Mouse (Mus musculus) stomach, postnatal 0 days (tissue): ENCODE data around the gene Plekha7. TPM values are rescaled to one million over a fixed set of nuclear protein-coding genes. Genes with fewer than 3 reads are reported as not detected.

Experiments used
- ATAC-seq: fragments of 200-750 bp; cut with Nextera tagmentation; 2 replicates; pipeline ENCODE4 v1.8.0; 2017; ENCODE audit not compliant: low FRiP score, low TSS enrichment
- DNase-seq: peaks from one replicate; pipeline ENCODE4 v3.0.0-alpha.2; 2016; ENCODE audit warnings: low spot score
- H3K27ac ChIP-seq: fragments of 300-500 bp; sonication (generic); replicated peaks from 2 replicates; pipeline ENCODE4 v1.5.1; 2014; ENCODE audit warnings: mild to moderate bottlenecking, control low read depth
- H3K27me3 ChIP-seq: fragments of 300-500 bp; sonication (generic); 2 replicates; pipeline ENCODE4 v1.6.1; 2014; ENCODE audit warnings: low read length; ENCODE audit not compliant: control insufficient read depth, insufficient read depth
- H3K36me3 ChIP-seq: fragments of 300-500 bp; sonication (generic); 2 replicates; pipeline ENCODE4 v1.6.1; 2014; ENCODE audit warnings: low read length, mixed read lengths; ENCODE audit not compliant: control insufficient read depth, insufficient read depth
- H3K4me1 ChIP-seq: fragments of 300-500 bp; sonication (generic); replicated peaks from 2 replicates; pipeline ENCODE4 v1.6.1; 2014; ENCODE audit warnings: antibody characterized with exemption; ENCODE audit not compliant: control insufficient read depth, insufficient read depth
- H3K4me2 ChIP-seq: fragments of 300-500 bp; sonication (generic); replicated peaks from 2 replicates; pipeline ENCODE4 v1.6.1; 2014; ENCODE audit warnings: low read depth, mild to moderate bottlenecking, control low read depth, moderate library complexity
- H3K4me3 ChIP-seq: fragments of 300-500 bp; sonication (generic); 2 replicates; pipeline ENCODE4 v1.5.1; 2014; ENCODE audit warnings: low read depth, low read length, control low read depth
- H3K9ac ChIP-seq: fragments of 300-500 bp; sonication (generic); 2 replicates; pipeline ENCODE4 v1.6.1; 2014; ENCODE audit warnings: mild to moderate bottlenecking, low read length, control low read depth, mixed read lengths
- H3K9me3 ChIP-seq: fragments of 300-500 bp; sonication (generic); 2 replicates; pipeline ENCODE4 v1.6.1; 2016; ENCODE audit warnings: low read length; ENCODE audit not compliant: control insufficient read depth
- CTCF ChIP-seq: IDR thresholded peaks from 2 replicates; pipeline ENCODE4 v1.5.1; 2016; ENCODE audit warnings: antibody characterized with exemption, low read depth, mild to moderate bottlenecking, moderate library complexity
- EP300 ChIP-seq: optimal IDR thresholded peaks from 2 replicates; pipeline ENCODE3; 2016; ENCODE audit warnings: antibody characterized with exemption
- WGBS: fragments of 180-500 bp; shearing (Covaris S2); extraction: QIAGEN DNeasy Blood & Tissue Kit; methylation state at CpG from one replicate; pipeline ENCODE4 v1.1.7; 2014; 5-methylcytosine and 5-hydroxymethylcytosine counted together
- polyA plus RNA-seq: library from polyadenylated mRNA; unstranded; fragments of >200 nt; fragmentation: Nextera tagmentation; extraction: Ambion mirVana; gene quantifications from 2 replicates; pipeline ENCODE4 v1.2.1, GENCODE M21; 2015

Plekha7 gene
- polyA plus RNA-seq, 1 experiment from 2014 or later, result 10.1 TPM

- H3K36me3 ChIP-seq, result no peaks in the 10 kb centered on the region
- H3K9ac ChIP-seq, result no peak overlapping the region
- no peak for TF ChIP-seq EP300
- TF ChIP-seq CTCF, result no peak
- H3K4me1 ChIP-seq, result no peaks in the 10 kb centered on the region
- no peak overlapping the region for H3K4me2 ChIP-seq
- DNase-seq, result no peak
- no peak overlapping the region for H3K4me3 ChIP-seq
- no peaks in the 10 kb centered on the region for H3K27me3 ChIP-seq
- WGBS, result 73% methylated on average over 6 of the region's 6 CpGs
- H3K9me3 ChIP-seq, result no peaks in the 10 kb centered on the region
- H3K27ac ChIP-seq, result no peak overlapping the region
- ATAC-seq, result no peak
These were observed 81.9 kb downstream of the Plekha7 start for GRCm38 (mm10) chr7:116226316-116226715.

DNA sequence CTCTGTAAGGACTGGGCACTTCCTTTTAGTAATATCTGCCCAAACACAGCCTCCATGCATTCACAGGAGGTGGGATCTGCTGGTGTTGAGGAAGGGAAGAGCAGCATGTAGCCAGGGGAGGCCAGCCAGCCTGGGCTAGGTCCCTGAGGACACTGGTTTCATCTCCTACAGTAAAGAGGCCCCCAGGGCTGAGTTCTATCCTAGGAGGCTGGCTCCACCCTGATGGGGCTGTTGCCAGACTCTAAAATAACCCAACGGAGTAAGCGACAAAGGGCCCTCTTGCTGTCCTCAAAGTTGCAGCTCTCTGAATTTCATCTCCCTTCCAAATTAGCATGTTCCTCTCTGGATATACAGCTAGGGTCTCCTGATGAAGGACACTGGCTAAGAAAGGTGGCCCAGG is 83.6 kb downstream of the Plekha7 start:
- no peaks in the 10 kb centered on the region for H3K4me1 ChIP-seq
- 43% methylated on average over 2 of the region's 2 CpGs for WGBS
- ATAC-seq (no peak), DNase-seq (no peak)
- no peak overlapping the region for H3K27ac ChIP-seq
- H3K9ac ChIP-seq, result no peak overlapping the region
- no peaks in the 10 kb centered on the region for H3K36me3 ChIP-seq
- no peak overlapping the region for H3K4me3 ChIP-seq
- H3K9me3 ChIP-seq, result no peaks in the 10 kb centered on the region
- H3K4me2 ChIP-seq, result no peak overlapping the region
- H3K27me3 ChIP-seq, result no peaks in the 10 kb centered on the region
- TF ChIP-seq EP300 (no peak), CTCF (no peak)

GRCm38 (mm10) chr7:116223010-116223783 is 85.0 kb downstream of the Plekha7 start:
- no peak for TF ChIP-seq CTCF
- TF ChIP-seq EP300, result no peak
- Histone ChIP-seq H3K9me3 (no peaks in the 10 kb centered on the region), H3K4me1 (no peaks in the 10 kb centered on the region), H3K4me2 (no peak overlapping the region), H3K4me3 (no peak overlapping the region), H3K27ac (0 out of 2 replicates have a peak overlapping the region, but pooled peaks have one; percentile 4), H3K36me3 (no peaks in the 10 kb centered on the region), H3K9ac (no peak overlapping the region), H3K27me3 (no peaks in the 10 kb centered on the region)
- ATAC-seq (peak; percentile 44; the same call in 1 of the 2 replicates), DNase-seq (no peak)
- WGBS, result 45% methylated on average over 14 of the region's 14 CpGs

- Histone ChIP-seq H3K27me3 (no peaks in the 10 kb centered on the region), H3K27ac (0 out of 2 replicates have a peak overlapping the region, but pooled peaks have one; percentile 4), H3K9me3 (no peaks in the 10 kb centered on the region), H3K36me3 (no peaks in the 10 kb centered on the region), H3K4me1 (no peaks in the 10 kb centered on the region), H3K9ac (no peak overlapping the region), H3K4me3 (no peak overlapping the region), H3K4me2 (no peak overlapping the region)
- TF ChIP-seq EP300, result no peak
- TF ChIP-seq CTCF, result peak; percentile 44
- ATAC-seq (peak; percentile 90), DNase-seq (peak; percentile 81)
- WGBS, result 38% methylated on average over 8 of the region's 8 CpGs
These were observed 85.7 kb downstream of the Plekha7 start for GRCm38 (mm10) chr7:116222288-116223009.

DNA sequence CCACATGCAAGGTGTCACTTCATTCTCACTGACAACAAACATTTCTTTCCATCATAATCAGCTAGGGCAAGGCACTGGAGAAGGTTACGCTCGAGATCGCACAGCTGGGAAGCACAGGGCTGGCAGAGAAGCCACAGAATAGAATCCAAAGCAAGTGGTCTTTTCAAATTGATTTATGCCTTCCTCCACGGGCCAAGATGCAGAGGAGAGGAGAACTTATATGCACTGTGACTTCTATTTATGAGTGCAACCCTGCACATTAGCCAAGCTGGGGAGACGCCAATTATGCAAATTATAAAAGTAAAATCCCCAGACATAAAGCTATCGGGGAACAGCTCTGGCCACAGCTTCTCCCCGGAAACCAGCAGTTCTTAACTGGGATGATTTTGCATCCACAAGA is 86.3 kb downstream of the Plekha7 start:
- H3K36me3 ChIP-seq, result no peaks in the 10 kb centered on the region
- H3K9me3 ChIP-seq, result no peaks in the 10 kb centered on the region
- H3K27ac ChIP-seq, result no peak overlapping the region
- H3K4me1 ChIP-seq, result no peaks in the 10 kb centered on the region
- WGBS, result 19% methylated on average over 7 of the region's 7 CpGs
- H3K27me3 ChIP-seq, result no peaks in the 10 kb centered on the region
- H3K4me2 ChIP-seq, result no peak overlapping the region
- ATAC-seq (no peak), DNase-seq (no peak)
- H3K9ac ChIP-seq, result no peak overlapping the region
- H3K4me3 ChIP-seq, result no peak overlapping the region
- no peak for TF ChIP-seq CTCF
- TF ChIP-seq EP300, result no peak

GRCm38 (mm10) chr7:116220103-116220707 is 88.0 kb downstream of the Plekha7 start:
- Histone ChIP-seq H3K27me3 (no peaks in the 10 kb centered on the region), H3K4me1 (no peaks in the 10 kb centered on the region), H3K9me3 (no peaks in the 10 kb centered on the region), H3K4me3 (no peak overlapping the region), H3K9ac (no peak overlapping the region), H3K27ac (no peak overlapping the region), H3K4me2 (no peak overlapping the region), H3K36me3 (no peaks in the 10 kb centered on the region)
- ATAC-seq, result no peak
- TF ChIP-seq EP300, result no peak
- no peak for TF ChIP-seq CTCF
- DNase-seq, result no peak
- WGBS, result 78% methylated on average over 12 of the region's 12 CpGs
